Mouse (Mus musculus) frontal cortex, postnatal 14 days (tissue): ENCODE measurements around the gene Gpr15.

Source experiments
- DNase-seq, 2 experiments: peaks; one replicate each; pipeline ENCODE4 v3.0.0; 2022; ENCODE audit warnings: low spot score in 2 of 2

The Gpr15 gene

GRCm38 (mm10) chr16:58718666-58719120 lies at the start of gene Gpr15:
TSS of gene Gpr15 (minus strand) at chr16:58719070.
- DNase-seq = no peak

DNA sequence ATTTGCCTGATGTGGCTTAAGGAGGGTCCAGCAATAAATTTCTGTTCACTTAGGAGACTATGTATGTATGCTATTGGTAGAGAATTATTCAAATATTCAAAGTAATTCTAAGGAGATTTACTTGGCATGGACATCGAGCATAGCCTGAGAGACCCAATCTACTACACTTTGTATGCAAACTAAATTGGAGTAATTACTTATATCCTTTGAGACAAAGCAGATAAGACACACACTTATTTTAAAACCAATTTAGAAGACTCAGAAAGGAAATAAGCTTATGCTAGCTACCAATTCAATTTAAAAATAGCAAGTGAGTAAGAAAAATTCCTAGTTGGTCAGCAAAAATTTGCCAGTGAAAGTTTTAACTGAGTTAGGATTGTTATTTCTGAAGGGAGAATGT lies 44.2 kb upstream of the Gpr15 start, which contains the start of gene Olfr172:
Olfr172 (minus strand) TSS at position 101 of the 400 bp plus-strand sequence.
- no peak for DNase-seq

- DNase-seq = no peak
Measured at GRCm38 (mm10) chr16:58756191-58756590, 37.3 kb upstream of the Gpr15 start.

- no peak for DNase-seq
Measured at GRCm38 (mm10) chr16:58751314-58751713, 32.4 kb upstream of the Gpr15 start.

DNA sequence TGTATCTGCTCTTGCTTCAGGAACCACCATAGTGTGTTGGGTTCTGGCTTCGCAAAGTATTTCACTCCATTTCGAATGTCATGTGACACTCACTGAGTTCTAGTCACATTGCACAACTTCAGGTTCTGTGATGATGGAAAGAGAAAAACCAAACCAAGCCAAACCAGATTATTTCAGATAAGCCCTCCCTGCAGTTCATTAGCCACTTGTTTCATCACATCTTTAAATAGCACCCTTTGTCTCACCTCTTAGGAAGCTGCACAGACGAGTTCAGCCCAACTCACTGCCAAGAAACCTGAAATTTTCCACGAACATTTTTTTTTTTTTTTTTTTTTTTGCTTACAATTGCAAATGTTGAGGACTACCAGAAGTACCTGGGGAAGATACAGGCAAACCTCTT lies 27.8 kb upstream of the Gpr15 start:
- no peak for DNase-seq

GRCm38 (mm10) chr16:58740751-58741150 lies 21.9 kb upstream of the Gpr15 start:
- DNase-seq = no peak

GRCm38 (mm10) chr16:58738800-58739199 lies 19.9 kb upstream of the Gpr15 start:
- DNase-seq = no peak

- no peak for DNase-seq
Measured at GRCm38 (mm10) chr16:58738205-58738604, 19.3 kb upstream of the Gpr15 start.

DNA sequence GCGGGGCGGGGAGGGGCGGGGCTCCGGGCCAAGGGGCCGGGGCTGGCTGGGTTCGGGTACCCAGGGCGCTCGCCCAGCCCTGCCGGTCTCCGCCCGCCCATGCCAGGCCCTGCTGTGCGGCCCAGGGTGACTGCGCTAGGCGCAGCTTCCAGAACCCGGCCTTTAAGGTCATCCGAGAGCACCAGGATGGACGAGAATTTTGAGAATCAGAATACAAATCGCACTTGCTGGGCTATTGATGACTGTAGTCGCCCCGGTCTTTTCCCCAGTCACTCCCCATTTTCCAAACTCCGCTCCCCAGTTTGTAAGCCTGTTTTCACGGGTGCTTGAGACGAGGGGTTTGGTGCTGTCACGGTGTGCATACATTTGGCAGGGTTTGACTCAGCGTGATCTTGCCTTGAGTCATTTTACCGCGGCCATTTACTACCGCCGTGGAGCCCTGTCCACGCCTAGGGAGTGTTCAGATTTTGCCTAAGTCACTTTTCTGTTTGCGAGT lies 9.4 kb upstream of the Gpr15 start:
- DNase-seq = peak in 1 of 2 experiments; percentile 34

GRCm38 (mm10) chr16:58727477-58728131 lies 8.7 kb upstream of the Gpr15 start, which contains the start of gene Cldnd1:
TSS of gene Cldnd1 (plus strand) at chr16:58727910.
- peak; percentile 90 for DNase-seq

DNA sequence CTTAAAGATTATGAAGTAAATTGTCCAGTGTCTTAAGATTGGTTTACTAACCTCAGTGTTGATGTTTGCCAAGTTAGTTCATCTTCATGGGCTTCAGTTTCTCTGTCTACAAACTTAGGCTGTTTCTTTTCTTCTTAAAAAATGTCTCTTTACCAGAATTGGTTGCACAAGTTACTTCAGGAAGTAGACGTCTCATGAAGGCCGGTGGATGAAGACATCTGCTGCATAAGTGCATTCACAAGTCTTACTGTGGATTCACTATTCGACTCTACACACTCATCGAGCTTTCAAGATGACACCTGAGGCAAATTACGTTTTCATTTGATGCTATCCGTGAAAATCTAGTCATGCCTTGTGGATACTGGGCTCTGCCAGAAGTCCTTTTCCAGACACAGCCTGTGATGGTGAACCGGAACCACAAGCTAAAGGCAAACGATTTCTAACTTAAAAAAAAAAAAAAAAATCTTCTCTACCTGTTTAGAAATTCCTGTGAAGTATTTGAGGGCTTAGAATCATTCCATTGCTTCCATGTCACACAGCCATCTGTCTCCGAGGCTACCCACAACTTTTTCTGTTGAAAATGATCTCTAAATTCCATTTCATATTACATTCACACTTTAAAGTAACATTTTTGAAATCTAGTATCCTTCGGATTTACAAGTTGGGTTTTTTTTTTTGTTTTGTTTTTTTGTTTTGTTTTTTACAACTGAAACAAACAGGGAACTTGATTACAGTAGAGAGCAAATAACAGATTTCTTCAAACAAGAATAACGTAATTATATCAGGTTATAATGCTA lies 8.0 kb upstream of the Gpr15 start:
- no peak for DNase-seq

- DNase-seq = no peak
Measured at GRCm38 (mm10) chr16:58722292-58722691, 3.4 kb upstream of the Gpr15 start.

DNA sequence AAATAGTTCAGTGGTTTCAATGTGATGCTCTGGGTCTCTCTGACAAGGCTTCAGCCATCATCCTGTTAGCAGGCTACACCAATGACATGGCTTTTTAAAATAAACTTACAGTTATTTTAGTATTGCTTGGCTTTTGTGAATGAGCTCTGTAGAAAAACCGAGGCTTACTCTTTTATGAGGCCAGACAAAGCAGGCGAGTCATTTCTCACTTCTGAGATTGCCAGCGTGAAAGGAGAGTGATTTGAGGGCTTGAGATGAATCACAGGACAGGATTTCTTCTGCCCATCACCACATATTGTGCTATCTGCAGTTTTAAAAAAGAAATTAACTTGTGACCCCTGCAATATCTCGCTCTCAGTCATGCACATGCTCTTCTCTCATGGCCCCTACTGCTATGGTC lies 3.9 kb downstream of the Gpr15 start:
- DNase-seq = no peak

DNA sequence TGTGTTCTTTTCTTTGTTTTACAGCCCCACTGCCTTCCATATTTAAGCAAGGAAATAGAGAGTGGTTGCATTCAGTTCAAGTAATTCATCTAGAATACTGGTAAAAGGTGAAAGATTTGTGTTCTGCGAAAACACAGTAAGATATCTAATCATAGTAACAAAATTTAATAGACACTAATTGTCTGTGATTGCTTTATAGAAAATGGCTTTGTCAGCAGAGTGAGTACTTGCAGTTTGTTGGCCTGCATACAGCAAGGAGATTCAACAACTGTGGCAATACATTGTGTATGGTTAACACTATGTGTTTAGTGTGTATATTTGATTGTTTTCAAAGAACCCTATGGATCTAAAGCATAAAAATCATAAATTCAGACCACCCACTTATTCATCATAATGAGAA lies 5.7 kb downstream of the Gpr15 start:
- no peak for DNase-seq

DNA sequence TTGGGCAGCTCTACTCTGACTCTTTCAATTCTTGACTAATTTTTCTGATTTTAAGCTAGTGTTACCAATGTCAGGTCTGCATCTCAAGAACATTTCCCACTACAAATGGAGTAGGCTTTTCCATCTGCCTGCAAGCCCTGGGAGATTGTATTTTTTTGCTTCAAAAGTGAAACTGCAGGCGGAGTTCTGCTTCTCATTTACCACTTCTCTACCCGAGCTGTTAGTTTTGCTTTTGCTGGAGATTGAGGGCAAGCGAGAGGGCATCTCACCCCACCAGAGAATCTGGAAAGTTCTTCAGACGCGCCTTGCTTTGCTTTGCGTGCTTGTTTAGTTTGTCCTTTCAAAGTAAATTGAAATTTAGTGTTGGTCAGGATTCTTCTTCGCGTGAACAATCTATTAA lies 6.6 kb downstream of the Gpr15 start:
- no peak for DNase-seq

- DNase-seq = no peak
Measured at GRCm38 (mm10) chr16:58709536-58709935, 9.3 kb downstream of the Gpr15 start.

GRCm38 (mm10) chr16:58708601-58709475 lies 10.0 kb downstream of the Gpr15 start:
- DNase-seq = no peak

GRCm38 (mm10) chr16:58707276-58707905 lies 11.5 kb downstream of the Gpr15 start:
- DNase-seq = no peak

- DNase-seq = no peak
Measured at GRCm38 (mm10) chr16:58704999-58705398, 13.9 kb downstream of the Gpr15 start.

- DNase-seq = no peak
Measured at GRCm38 (mm10) chr16:58703382-58704124, 15.3 kb downstream of the Gpr15 start.
